Mouse (Mus musculus) MEL (cell line): Measurements from ENCODE around the gene Tymp. TPM values are rescaled to one million over a fixed set of nuclear protein-coding genes. Genes with fewer than 3 reads are reported as not detected.
A peak's percentile ranks its signal among the peaks of the same experiment; 100 is the strongest.

Experiments
- DNase-seq: peaks from one replicate; pipeline ENCODE4 v3.0.0; 2011; ENCODE audit warnings: low read depth, low spot score
- H3K27ac ChIP-seq: 2 replicates; pipeline ENCODE4 v1.5.1; 2012; ENCODE audit warnings: low read depth, mild to moderate bottlenecking, control low read depth, low read length, moderate library complexity; ENCODE audit not compliant: control insufficient read depth
- H3K27me3 ChIP-seq, 2 experiments: fragments of 150-350 bp in 1 of 2; sonication (generic) in 1 of 2; 2 replicates each; pipeline ENCODE4 v1.6.1; 2012; ENCODE audit warnings: low read length in 2 of 2, mild to moderate bottlenecking in 2 of 2, improper control_type of control experiment in 1 of 2, moderate library complexity in 1 of 2; ENCODE audit not compliant: insufficient read depth in 2 of 2, control insufficient read depth in 1 of 2
- H3K36me3 ChIP-seq, 2 experiments: 2 replicates each; pipeline ENCODE4 v1.6.1; 2012 to 2014; ENCODE audit warnings: low read length in 2 of 2, improper control_type of control experiment in 1 of 2, inconsistent platforms in 1 of 2, mild to moderate bottlenecking in 1 of 2; ENCODE audit not compliant: insufficient read depth in 2 of 2, control insufficient read depth in 1 of 2
- H3K4me1 ChIP-seq, 2 experiments: fragments of 150-350 bp in 1 of 2; sonication (generic) in 1 of 2; 2 replicates each; pipeline ENCODE4 v1.6.1; 2012; ENCODE audit warnings: low read length in 2 of 2, improper control_type of control experiment in 1 of 2, mild to moderate bottlenecking in 1 of 2; ENCODE audit not compliant: insufficient read depth in 2 of 2, control insufficient read depth in 1 of 2
- H3K4me3 ChIP-seq, 2 experiments: fragments of 150-350 bp in 1 of 2; sonication (generic) in 1 of 2; 2 replicates each; pipeline ENCODE4 v1.5.1; 2012; ENCODE audit warnings: low read depth in 2 of 2, low read length in 2 of 2, mild to moderate bottlenecking in 2 of 2, moderate library complexity in 2 of 2, control low read depth in 1 of 2, improper control_type of control experiment in 1 of 2; ENCODE audit not compliant: control insufficient read depth in 1 of 2, insufficient read depth in 1 of 2
- H3K79me2 ChIP-seq: 2 replicates; pipeline ENCODE4 v1.6.1; 2012; ENCODE audit warnings: mild to moderate bottlenecking, low read length, moderate library complexity; ENCODE audit not compliant: control insufficient read depth, poor library complexity, insufficient read depth
- H3K9ac ChIP-seq: 2 replicates; pipeline ENCODE4 v1.6.1; 2012; ENCODE audit warnings: low read depth, mild to moderate bottlenecking, control low read depth, low read length, moderate library complexity; ENCODE audit not compliant: control insufficient read depth, poor library complexity, severe bottlenecking
- H3K9me3 ChIP-seq: fragments of 150-350 bp; sonication (generic); replicated peaks from 2 replicates; pipeline ENCODE4 v1.6.1; 2012; ENCODE audit warnings: mild to moderate bottlenecking, low read length, improper control_type of control experiment, moderate library complexity; ENCODE audit not compliant: insufficient read depth
- CTCF ChIP-seq, 3 experiments: IDR thresholded peaks in 2 of 3; conservative IDR thresholded peaks in 1 of 3; 2 replicates each; pipeline ENCODE4 v1.5.1; 2011 to 2012; ENCODE audit warnings: low read length in 3 of 3, low read depth in 2 of 3, mild to moderate bottlenecking in 2 of 3, improper control_type of control experiment in 1 of 3, inconsistent platforms in 1 of 3, mixed read lengths in 1 of 3, moderate library complexity in 1 of 3; ENCODE audit not compliant: control insufficient read depth in 1 of 3, insufficient read depth in 1 of 3, poor library complexity in 1 of 3, severe bottlenecking in 1 of 3
- E2F4 ChIP-seq: IDR thresholded peaks from 2 replicates; pipeline ENCODE4 v1.6.1; 2011; ENCODE audit warnings: low read depth, low read length, improper control_type of control experiment, borderline replicate concordance
- ETS1 ChIP-seq: IDR thresholded peaks from 2 replicates; pipeline ENCODE4 v1.6.1; 2012; ENCODE audit warnings: low read depth, mild to moderate bottlenecking, inconsistent platforms, low read length, improper control_type of control experiment, moderate library complexity
- GABPA ChIP-seq: IDR thresholded peaks from 2 replicates; pipeline ENCODE4 v1.6.1; 2012; ENCODE audit warnings: low read depth, mild to moderate bottlenecking, inconsistent platforms, low read length, improper control_type of control experiment, moderate library complexity
- GATA1 ChIP-seq: IDR thresholded peaks from 2 replicates; pipeline ENCODE4 v1.6.1; 2011; ENCODE audit warnings: low read depth, low read length, improper control_type of control experiment
- HCFC1 ChIP-seq: IDR thresholded peaks from 2 replicates; pipeline ENCODE4 v1.6.1; 2012; ENCODE audit warnings: low read depth, mild to moderate bottlenecking, inconsistent platforms, low read length, improper control_type of control experiment, moderate library complexity
- JUND ChIP-seq: IDR thresholded peaks from 2 replicates; pipeline ENCODE4 v1.6.1; 2011; ENCODE audit warnings: low read depth, mild to moderate bottlenecking, improper control_type of control experiment, low read length
- MAFK ChIP-seq: IDR thresholded peaks from 2 replicates; pipeline ENCODE4 v1.6.1; 2011; ENCODE audit warnings: low read depth, mild to moderate bottlenecking, low read length, improper control_type of control experiment, borderline replicate concordance
- MEF2A ChIP-seq: IDR thresholded peaks from 2 replicates; pipeline ENCODE4 v1.6.1; 2014; ENCODE audit warnings: low read depth, mild to moderate bottlenecking, inconsistent platforms, low read length, improper control_type of control experiment; ENCODE audit not compliant: poor library complexity, insufficient replicate concordance, severe bottlenecking; ENCODE audit errors: extremely low read depth
- MXI1 ChIP-seq: IDR thresholded peaks from 2 replicates; pipeline ENCODE4 v1.6.1; 2011; ENCODE audit warnings: mild to moderate bottlenecking, low read depth, low read length, improper control_type of control experiment
- MYB ChIP-seq: IDR thresholded peaks from 2 replicates; pipeline ENCODE4 v1.6.1; 2011; ENCODE audit warnings: mild to moderate bottlenecking, low read depth, low read length, improper control_type of control experiment
- NELFE ChIP-seq: IDR thresholded peaks from 2 replicates; pipeline ENCODE4 v1.6.1; 2011; ENCODE audit warnings: low read depth, low read length, improper control_type of control experiment
- POLR2AphosphoS2 ChIP-seq: IDR thresholded peaks from 2 replicates; pipeline ENCODE4 v1.6.1; 2011; ENCODE audit warnings: low read length, improper control_type of control experiment
- POLR2AphosphoS5 ChIP-seq: IDR thresholded peaks from 2 replicates; pipeline ENCODE4 v1.6.1; 2012; ENCODE audit warnings: low read depth, borderline replicate concordance, mild to moderate bottlenecking, inconsistent platforms, low read length, moderate library complexity, mixed read lengths
- RAD21 ChIP-seq: IDR thresholded peaks from 2 replicates; pipeline ENCODE4 v1.6.1; 2011; ENCODE audit warnings: mild to moderate bottlenecking, low read depth, low read length, improper control_type of control experiment
- UBTF ChIP-seq: IDR thresholded peaks from 2 replicates; pipeline ENCODE4 v1.6.1; 2012; ENCODE audit warnings: low read depth, mild to moderate bottlenecking, inconsistent platforms, low read length, improper control_type of control experiment, moderate library complexity, borderline replicate concordance; ENCODE audit not compliant: insufficient read depth
- USF2 ChIP-seq, 2 experiments: IDR thresholded peaks; 2 replicates each; pipeline ENCODE4 v1.6.1; 2011 to 2012; ENCODE audit warnings: improper control_type of control experiment in 2 of 2, low read length in 2 of 2, borderline replicate concordance in 1 of 2, inconsistent platforms in 1 of 2, low read depth in 1 of 2, mild to moderate bottlenecking in 1 of 2; ENCODE audit not compliant: insufficient read depth in 1 of 2
- ZC3H11A ChIP-seq: IDR thresholded peaks from 2 replicates; pipeline ENCODE4 v1.6.1; 2012; ENCODE audit warnings: low read depth, mild to moderate bottlenecking, inconsistent platforms, low read length, improper control_type of control experiment
- ZKSCAN1 ChIP-seq: IDR thresholded peaks from 2 replicates; pipeline ENCODE4 v1.6.1; 2012; ENCODE audit warnings: low read depth, mild to moderate bottlenecking, inconsistent platforms, low read length, improper control_type of control experiment, moderate library complexity
- ZMIZ1 ChIP-seq: IDR thresholded peaks from 2 replicates; pipeline ENCODE4 v1.6.1; 2012; ENCODE audit warnings: low read depth, mild to moderate bottlenecking, inconsistent platforms, low read length, improper control_type of control experiment, moderate library complexity
- ZNF384 ChIP-seq: IDR thresholded peaks from 2 replicates; pipeline ENCODE4 v1.6.1; 2012; ENCODE audit warnings: low read depth, mild to moderate bottlenecking, inconsistent platforms, low read length, improper control_type of control experiment
- polyA plus RNA-seq, 2 experiments: library from polyadenylated mRNA; stranded (reverse) in 1 of 2; unstranded in 1 of 2; fragments of >175 nt in 1 of 2; fragments of >200 nt in 1 of 2; gene quantifications; 2 replicates each; pipeline versions ENCODE4 v1.2.1 to v1.2.4; 2012; ENCODE audit warnings: low replicate concordance in 2 of 2, low read depth in 1 of 2; ENCODE audit not compliant: insufficient read length in 2 of 2, insufficient read depth in 1 of 2, missing spikeins in 1 of 2
- total RNA-seq: library from RNA; depleted of rRNA; stranded (reverse); fragments of 300-350 nt; gene quantifications from 2 replicates; pipeline ENCODE4 v1.2.3, GENCODE M21; 2012

The Tymp gene
- total and polyA plus RNA-seq, 3 experiments, result 1.5 to 2.0 TPM; not detected in 1

GRCm38 (mm10) chr15:89410118-89410517, 33.3 kb upstream of the Tymp start, which contains the start of gene Syce3:
Syce3 (minus strand) TSS chr15:89410503.
- no peak within 1 kb of the TSS for H3K27ac ChIP-seq
- no peaks in the 10 kb centered on the region for H3K27me3 ChIP-seq
- H3K79me2 ChIP-seq, result no peaks in the 10 kb centered on the region
- no peak within 1 kb of the TSS for H3K9ac ChIP-seq
- no peaks in the 10 kb centered on the region for H3K9me3 ChIP-seq
- TF ChIP-seq MAFK (no peak), CTCF (IDR thresholded peaks at IDR 0.05 in 2 of 3, conservative IDR thresholded peaks at IDR 0.05 in 1 of 3; ENCODE audit: control insufficient read depth in 1 of 3, insufficient read depth in 1 of 3, low read depth in 2 of 3, low read length in 3 of 3, poor library complexity in 1 of 3, severe bottlenecking in 1 of 3) (no peak), GATA1 (no peak), ZKSCAN1 (no peak), GABPA (no peak)
- H3K36me3 ChIP-seq, result peaks cover 0 to 6% of the 10 kb centered on the region in 2 experiments; a peak in 2 of 4 replicates
- peaks cover 7 to 13% of the 10 kb centered on the region in 2 experiments; a peak in 3 of 4 replicates for H3K4me1 ChIP-seq
- no peak within 1 kb of the TSS for H3K4me3 ChIP-seq
- no peak for DNase-seq

- TF ChIP-seq MYB, result no peak
- no peak for TF ChIP-seq MXI1
- no peak for TF ChIP-seq ZMIZ1
- no peak for TF ChIP-seq RAD21
- TF ChIP-seq ZNF384, result no peak
- TF ChIP-seq NELFE, result no peak
- TF ChIP-seq UBTF, result no peak
- no peak for TF ChIP-seq GABPA
- TF ChIP-seq ETS1, result no peak
- H3K36me3 ChIP-seq, result peaks cover 0 to 17% of the 10 kb centered on the region in 2 experiments; a peak in 2 of 4 replicates
- no peaks in the 10 kb centered on the region for H3K9me3 ChIP-seq
- no peaks in the 10 kb centered on the region for H3K79me2 ChIP-seq
- H3K27me3 ChIP-seq, result no peaks in the 10 kb centered on the region
- H3K27ac ChIP-seq, result no peak overlapping the region
- no peak overlapping the region for H3K9ac ChIP-seq
- DNase-seq, result peak; percentile 30
- H3K4me1 ChIP-seq, result peaks cover 15 to 22% of the 10 kb centered on the region in 2 experiments
- no peak overlapping the region for H3K4me3 ChIP-seq
Measured at GRCm38 (mm10) chr15:89406691-89407090, 29.9 kb upstream of the Tymp start.

GRCm38 (mm10) chr15:89404831-89405623, 28.2 kb upstream of the Tymp start:
- Histone ChIP-seq H3K9me3 (no peaks in the 10 kb centered on the region), H3K36me3 (peaks cover 0 to 19% of the 10 kb centered on the region in 2 experiments; a peak in 2 of 4 replicates), H3K9ac (no peak overlapping the region; the same call in 1 of the 2 replicates), H3K27me3 (no peaks in the 10 kb centered on the region), H3K27ac (peak overlapping the region; percentile 42), H3K4me3 (peak overlapping the region; percentile 21 to 68), H3K79me2 (no peaks in the 10 kb centered on the region), H3K4me1 (peaks cover 17 to 27% of the 10 kb centered on the region in 2 experiments)
- DNase-seq, result peak; percentile 80
- no peak for TF ChIP-seq MYB
- 0 out of 2 replicates have a peak, but pooled peaks have one; percentile 31 for TF ChIP-seq POLR2AphosphoS2
- peak; percentile 18; the same call in 1 of the 2 replicates for TF ChIP-seq ZC3H11A
- TF ChIP-seq E2F4, result no peak
- no peak for TF ChIP-seq POLR2AphosphoS5
- 0 out of 2 replicates have a peak, but pooled peaks have one; percentile 23 for TF ChIP-seq HCFC1
- TF ChIP-seq NELFE, result peak; percentile 38; the same call in 1 of the 2 replicates
- no peak for TF ChIP-seq CTCF (IDR thresholded peaks at IDR 0.05 in 2 of 3, conservative IDR thresholded peaks at IDR 0.05 in 1 of 3; ENCODE audit: control insufficient read depth in 1 of 3, insufficient read depth in 1 of 3, low read depth in 2 of 3, low read length in 3 of 3, poor library complexity in 1 of 3, severe bottlenecking in 1 of 3)
- TF ChIP-seq ZNF384, result no peak
- peak; percentile 82 for TF ChIP-seq GATA1
- peak in 1 of 2 experiments; percentile 70; a peak in 2 of 4 replicates for TF ChIP-seq USF2 (IDR thresholded peaks at IDR 0.05; ENCODE audit: borderline replicate concordance in 1 of 2, insufficient read depth in 1 of 2, low read depth in 1 of 2, low read length in 2 of 2)
- TF ChIP-seq ZMIZ1, result no peak
- no peak for TF ChIP-seq MEF2A
- TF ChIP-seq JUND, result no peak
